Mouse (Mus musculus) midbrain, embryonic 11.5 days (tissue): Measurements from ENCODE around the gene Scel. TPM values are rescaled to one million over a fixed set of nuclear protein-coding genes. Genes with fewer than 3 reads are reported as not detected.

Experiments
- ATAC-seq: fragments of 200-750 bp; cut with Nextera tagmentation; 2 replicates; pipeline ENCODE4 v1.8.0; 2017; ENCODE audit warnings: moderate TSS enrichment, moderate library complexity; ENCODE audit not compliant: low FRiP score
- DNase-seq: peaks from one replicate; pipeline ENCODE4 v3.0.0; 2015; ENCODE audit warnings: low spot score; ENCODE audit errors: missing footprints
- H3K27ac ChIP-seq: fragments of 300-500 bp; sonication (generic); 2 replicates; pipeline ENCODE4 v1.5.1; 2014; ENCODE audit warnings: low read depth, low read length
- H3K27me3 ChIP-seq: fragments of 300-500 bp; sonication (generic); 2 replicates; pipeline ENCODE4 v1.6.1; 2014; ENCODE audit warnings: mild to moderate bottlenecking, low read length, moderate library complexity, mixed read lengths; ENCODE audit not compliant: control insufficient read depth, insufficient read depth
- H3K36me3 ChIP-seq: fragments of 300-500 bp; sonication (generic); 2 replicates; pipeline ENCODE4 v1.6.1; 2014; ENCODE audit warnings: mild to moderate bottlenecking, low read length, moderate library complexity, mixed read lengths; ENCODE audit not compliant: control insufficient read depth, insufficient read depth
- H3K4me1 ChIP-seq: fragments of 300-500 bp; sonication (generic); 2 replicates; pipeline ENCODE4 v1.6.1; 2014; ENCODE audit warnings: low read length; ENCODE audit not compliant: control insufficient read depth, insufficient read depth
- H3K4me2 ChIP-seq: fragments of 300-500 bp; sonication (generic); 2 replicates; pipeline ENCODE4 v1.6.1; 2014; ENCODE audit warnings: mild to moderate bottlenecking, moderate library complexity
- H3K4me3 ChIP-seq: fragments of 300-500 bp; sonication (generic); 2 replicates; pipeline ENCODE4 v1.5.1; 2014; ENCODE audit warnings: low read depth, low read length
- H3K9ac ChIP-seq: fragments of 300-500 bp; sonication (generic); 2 replicates; pipeline ENCODE4 v1.6.1; 2014; ENCODE audit warnings: low read length
- H3K9me3 ChIP-seq: fragments of 300-500 bp; sonication (generic); 2 replicates; pipeline ENCODE4 v1.6.1; 2016; ENCODE audit warnings: low read length; ENCODE audit not compliant: control insufficient read depth
- WGBS: fragments of 180-500 bp; shearing (Covaris S2); extraction: QIAGEN DNeasy Blood & Tissue Kit; methylation state at CpG from one replicate; pipeline ENCODE4 v1.1.7; 2014; 5-methylcytosine and 5-hydroxymethylcytosine counted together
- polyA plus RNA-seq: library from polyadenylated mRNA; unstranded; fragments of >200 nt; fragmentation: Nextera tagmentation; extraction: Ambion mirVana; gene quantifications from 2 replicates; pipeline ENCODE4 v1.2.1, GENCODE M21; 2014

Scel gene
- polyA plus RNA-seq, 1 experiment from 2014 or later, result 0.33 TPM

DNA sequence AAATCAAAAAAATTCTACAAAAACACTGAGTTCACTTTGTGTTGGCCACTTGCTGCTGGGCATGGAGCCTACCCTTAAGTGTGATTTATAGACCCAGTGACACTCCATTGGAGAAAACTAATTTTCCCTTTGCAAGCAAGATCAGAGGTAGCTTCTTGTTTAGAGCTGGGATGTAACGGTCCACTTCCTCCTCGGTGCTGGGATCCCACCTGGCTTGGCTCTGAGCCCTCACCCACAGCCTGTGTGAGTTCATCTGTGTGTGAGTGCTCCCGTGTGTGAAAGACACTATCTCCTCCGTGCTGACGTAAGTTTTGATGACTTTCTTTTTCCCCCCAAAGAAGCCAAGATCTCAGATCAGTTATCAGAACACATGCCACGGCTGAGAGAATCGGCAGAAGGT, 62.7 kb downstream of the Scel start:
- Histone ChIP-seq H3K27me3 (no peaks in the 10 kb centered on the region), H3K4me1 (no peaks in the 10 kb centered on the region), H3K9ac (no peak overlapping the region), H3K9me3 (no peaks in the 10 kb centered on the region), H3K4me3 (no peak overlapping the region), H3K27ac (no peak overlapping the region), H3K4me2 (no peak overlapping the region), H3K36me3 (no peaks in the 10 kb centered on the region)
- 91% methylated on average over 7 of the region's 7 CpGs for WGBS
- DNase-seq (no peak), ATAC-seq (no peak)

DNA sequence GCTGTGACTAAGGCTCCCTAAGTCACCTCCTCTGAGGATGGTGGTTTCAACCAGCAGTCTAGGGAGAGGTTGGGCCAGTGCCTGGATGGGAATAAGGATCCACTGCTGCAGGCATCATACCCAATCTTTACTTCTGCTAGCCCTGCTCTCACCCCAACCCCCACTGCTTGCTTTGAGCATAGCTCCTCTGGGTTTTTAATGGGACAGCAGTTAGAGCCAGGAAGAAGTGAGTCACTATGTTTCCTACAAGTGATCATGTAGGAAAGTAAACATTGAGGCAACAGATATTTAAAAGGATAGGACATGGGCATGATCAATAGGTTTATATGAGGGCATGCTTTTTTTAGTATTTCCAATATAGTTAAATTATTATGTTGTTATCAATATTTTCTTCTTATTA, 63.9 kb downstream of the Scel start:
- Histone ChIP-seq H3K9ac (no peak overlapping the region), H3K4me2 (no peak overlapping the region), H3K4me3 (no peak overlapping the region), H3K27me3 (no peaks in the 10 kb centered on the region), H3K4me1 (no peaks in the 10 kb centered on the region), H3K9me3 (no peaks in the 10 kb centered on the region), H3K36me3 (no peaks in the 10 kb centered on the region), H3K27ac (no peak overlapping the region)
- DNase-seq (no peak), ATAC-seq (no peak)

DNA sequence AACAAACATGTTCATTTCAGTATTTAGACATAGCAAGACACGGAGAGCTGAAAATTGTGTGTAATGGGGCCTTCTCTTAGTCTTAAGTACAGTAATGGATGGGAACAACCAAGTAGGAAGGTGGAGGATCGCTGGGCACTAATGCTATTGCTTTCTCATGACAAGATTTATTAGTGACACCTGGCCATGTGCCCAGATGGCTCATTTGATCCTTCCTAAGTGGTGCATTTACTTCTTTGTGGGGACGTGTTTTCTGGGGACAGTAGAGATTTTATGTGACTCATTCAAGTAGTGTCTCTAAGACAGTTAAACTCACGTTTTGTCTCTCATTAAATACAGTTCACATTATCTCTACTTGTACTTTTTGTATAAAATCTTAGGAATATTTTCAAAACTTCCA, 73.5 kb downstream of the Scel start:
- H3K4me3 ChIP-seq, result no peak overlapping the region
- H3K4me1 ChIP-seq, result no peaks in the 10 kb centered on the region
- no peak overlapping the region for H3K4me2 ChIP-seq
- H3K27me3 ChIP-seq, result no peaks in the 10 kb centered on the region
- H3K36me3 ChIP-seq, result no peaks in the 10 kb centered on the region
- no peaks in the 10 kb centered on the region for H3K9me3 ChIP-seq
- DNase-seq (no peak), ATAC-seq (no peak)
- H3K27ac ChIP-seq, result no peak overlapping the region
- 71% methylated on average over 4 of the region's 4 CpGs for WGBS
- no peak overlapping the region for H3K9ac ChIP-seq

DNA sequence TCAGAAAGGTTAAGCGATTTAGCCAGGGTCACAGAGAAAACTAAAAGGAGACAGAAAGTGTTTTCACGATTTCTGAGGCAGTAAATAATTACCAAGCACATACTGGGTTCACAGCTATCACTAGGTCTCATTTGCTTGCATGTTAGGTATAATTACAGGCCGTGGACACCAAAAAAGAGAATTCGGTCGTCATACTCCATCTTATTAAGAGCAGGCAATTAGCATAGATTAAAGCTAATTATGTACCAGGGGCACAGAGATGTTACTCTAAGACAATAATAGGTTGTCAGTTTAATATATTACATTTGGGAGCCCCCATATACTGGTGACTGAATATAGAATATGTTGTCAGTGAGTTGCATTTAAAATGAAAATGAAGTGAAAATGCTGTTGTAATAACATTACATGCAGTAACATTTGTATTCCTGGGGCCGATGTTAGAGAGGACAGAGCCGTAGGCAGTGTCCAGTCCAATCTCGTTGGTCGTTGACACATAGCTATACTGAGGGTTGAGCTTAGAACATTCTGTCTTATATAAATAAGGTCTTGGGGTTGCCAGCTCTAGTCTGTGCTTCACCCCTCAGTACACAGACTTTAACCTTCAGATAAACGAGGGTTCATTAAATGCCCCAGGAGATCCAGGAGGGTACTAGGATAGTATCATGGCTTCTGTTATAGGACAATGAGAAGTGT, 74.2 kb downstream of the Scel start:
- H3K4me1 ChIP-seq, result no peaks in the 10 kb centered on the region
- H3K9me3 ChIP-seq, result no peaks in the 10 kb centered on the region
- no peak overlapping the region for H3K4me3 ChIP-seq
- WGBS, result 77% methylated on average over 10 of the region's 10 CpGs
- DNase-seq (no peak), ATAC-seq (no peak)
- H3K9ac ChIP-seq, result no peak overlapping the region
- H3K4me2 ChIP-seq, result no peak overlapping the region
- H3K27ac ChIP-seq, result no peak overlapping the region
- H3K27me3 ChIP-seq, result no peaks in the 10 kb centered on the region
- no peaks in the 10 kb centered on the region for H3K36me3 ChIP-seq

DNA sequence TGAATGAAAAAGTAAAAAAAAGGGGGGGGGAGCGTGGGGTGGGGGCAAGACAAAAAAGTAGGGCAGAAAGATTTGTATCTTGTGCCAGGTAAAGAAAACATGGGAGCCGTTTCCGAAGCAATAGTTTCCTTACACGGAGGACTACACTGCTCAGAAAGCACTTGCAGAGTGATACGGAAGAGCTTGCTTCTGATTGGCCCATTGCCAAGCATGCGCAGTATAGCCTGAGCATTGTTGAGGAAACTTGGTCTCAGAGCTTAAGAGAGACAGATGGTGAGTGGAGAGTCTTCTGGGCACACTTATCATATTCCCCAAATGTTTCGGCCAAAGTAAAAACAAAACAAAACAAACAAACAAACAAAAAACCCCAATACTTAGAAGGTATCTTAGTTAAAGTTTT, 76.7 kb downstream of the Scel start:
- no peak for DNase-seq
- H3K9me3 ChIP-seq, result no peaks in the 10 kb centered on the region
- H3K27ac ChIP-seq, result no peak overlapping the region
- H3K27me3 ChIP-seq, result no peaks in the 10 kb centered on the region
- no peak overlapping the region for H3K9ac ChIP-seq
- H3K4me2 ChIP-seq, result no peak overlapping the region
- no peak overlapping the region for H3K4me3 ChIP-seq
- WGBS, result 83% methylated on average over 7 of the region's 7 CpGs
- no peak for ATAC-seq
- no peaks in the 10 kb centered on the region for H3K4me1 ChIP-seq
- H3K36me3 ChIP-seq, result no peaks in the 10 kb centered on the region

DNA sequence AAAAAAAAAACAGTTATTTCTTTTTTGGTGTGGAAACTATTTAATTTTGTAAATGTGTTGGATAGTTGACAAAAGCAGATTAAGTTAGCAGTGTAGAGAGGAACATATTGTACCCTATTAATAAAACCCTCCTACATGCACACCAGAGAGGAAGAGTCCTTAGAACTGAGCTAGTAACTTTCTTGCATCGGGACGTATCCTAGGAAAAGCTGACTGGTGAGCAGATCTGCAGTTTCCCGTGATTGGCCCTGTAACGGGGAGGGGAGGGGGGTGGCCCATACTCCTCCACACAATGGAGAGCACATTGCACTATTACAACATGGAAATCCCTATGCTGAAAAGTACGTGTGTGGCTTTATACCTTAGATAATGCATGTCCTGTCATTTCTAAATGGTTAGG, 82.7 kb downstream of the Scel start:
- Histone ChIP-seq H3K4me2 (no peak overlapping the region), H3K4me1 (no peaks in the 10 kb centered on the region), H3K27ac (no peak overlapping the region), H3K27me3 (no peaks in the 10 kb centered on the region), H3K4me3 (no peak overlapping the region), H3K9ac (no peak overlapping the region), H3K36me3 (no peaks in the 10 kb centered on the region), H3K9me3 (no peaks in the 10 kb centered on the region)
- no peak for ATAC-seq
- no peak for DNase-seq
- 70% methylated on average over 5 of the region's 5 CpGs for WGBS

DNA sequence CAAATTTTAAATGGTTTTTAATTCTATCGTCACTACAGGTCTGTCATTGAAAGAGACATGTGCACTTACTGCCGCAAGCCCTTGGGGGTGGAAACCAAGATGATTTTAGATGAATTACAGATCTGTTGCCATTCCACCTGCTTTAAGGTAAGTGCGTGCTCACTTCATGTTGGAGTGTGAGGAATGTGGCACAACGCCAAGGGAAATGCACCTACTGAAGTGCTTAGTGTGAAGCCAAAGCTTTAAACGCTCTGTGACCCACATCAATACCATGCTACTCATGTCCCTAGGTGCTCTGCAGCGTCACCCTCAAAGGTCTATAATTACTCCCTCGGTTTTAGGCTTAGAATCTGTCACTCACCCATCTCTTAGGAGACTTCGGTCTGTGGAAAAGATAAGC, 94.9 kb downstream of the Scel start:
- WGBS, result 91% methylated on average over 8 of the region's 8 CpGs
- Histone ChIP-seq H3K27me3 (no peaks in the 10 kb centered on the region), H3K9ac (no peak overlapping the region), H3K9me3 (no peaks in the 10 kb centered on the region), H3K36me3 (no peaks in the 10 kb centered on the region), H3K27ac (no peak overlapping the region), H3K4me3 (no peak overlapping the region), H3K4me1 (no peaks in the 10 kb centered on the region), H3K4me2 (no peak overlapping the region)
- ATAC-seq (no peak), DNase-seq (no peak)

DNA sequence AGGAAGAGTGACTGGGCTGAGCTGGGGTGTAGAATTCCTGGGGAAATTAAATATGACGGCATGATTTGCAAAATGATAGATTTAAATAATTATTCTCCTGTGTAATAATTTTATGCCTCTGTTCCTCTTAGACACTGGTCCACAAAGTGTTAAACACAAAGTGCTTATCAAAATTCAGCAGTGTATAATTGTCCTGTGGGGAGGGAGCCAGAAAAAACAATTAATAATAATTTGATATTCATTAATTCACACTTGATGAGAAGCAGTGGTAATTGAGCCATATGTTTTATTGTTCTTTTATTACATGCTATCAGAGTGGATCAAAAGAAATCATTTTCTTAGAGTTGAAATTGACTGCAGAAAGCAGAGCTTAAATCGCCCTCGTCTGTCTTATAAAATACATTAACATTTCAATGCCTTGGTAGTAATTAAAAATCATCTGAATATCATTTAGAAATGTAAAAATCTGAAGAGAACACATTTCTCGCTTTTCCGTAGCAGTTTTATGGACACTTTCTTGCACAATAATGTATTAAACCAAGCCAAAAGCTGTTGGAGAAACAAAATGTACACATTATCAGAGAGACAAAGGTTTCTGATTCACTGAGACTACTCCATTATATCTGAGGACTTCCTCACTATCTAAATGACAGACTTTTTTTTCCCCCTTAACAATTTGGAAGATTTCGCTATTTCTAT, 100.6 kb downstream of the Scel start:
- Histone ChIP-seq H3K4me3 (no peak overlapping the region), H3K4me1 (no peaks in the 10 kb centered on the region), H3K27me3 (no peaks in the 10 kb centered on the region), H3K9me3 (no peaks in the 10 kb centered on the region), H3K36me3 (no peaks in the 10 kb centered on the region), H3K9ac (no peak overlapping the region), H3K27ac (no peak overlapping the region), H3K4me2 (no peak overlapping the region)
- no peak for ATAC-seq
- no peak for DNase-seq
- WGBS, result 88% methylated on average over 6 of the region's 6 CpGs

DNA sequence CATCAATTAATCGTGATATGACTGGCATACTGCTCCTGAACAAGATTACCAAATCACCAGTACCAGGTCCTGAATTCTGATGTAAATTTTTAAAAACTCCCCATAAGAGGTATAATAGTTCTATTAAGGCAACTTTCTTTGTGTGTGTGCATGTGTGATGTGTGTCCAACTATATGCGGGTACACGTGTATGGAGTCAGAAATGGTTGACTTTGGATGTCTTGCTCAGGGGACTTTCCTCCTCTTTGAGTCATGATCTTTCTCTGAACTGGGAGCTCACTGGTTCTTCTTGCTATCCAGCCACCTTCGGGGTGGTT, 101.1 kb downstream of the Scel start:
- H3K27me3 ChIP-seq, result no peaks in the 10 kb centered on the region
- 90% methylated on average over 4 of the region's 4 CpGs for WGBS
- H3K4me3 ChIP-seq, result no peak overlapping the region
- DNase-seq (no peak), ATAC-seq (no peak)
- no peaks in the 10 kb centered on the region for H3K36me3 ChIP-seq
- H3K27ac ChIP-seq, result no peak overlapping the region
- H3K4me2 ChIP-seq, result no peak overlapping the region
- H3K9me3 ChIP-seq, result no peaks in the 10 kb centered on the region
- no peaks in the 10 kb centered on the region for H3K4me1 ChIP-seq
- H3K9ac ChIP-seq, result no peak overlapping the region
